Mouse (Mus musculus) limb, embryonic 14.5 days (tissue): ENCODE data around the gene Mcf2l. TPM values are rescaled to one million over a fixed set of nuclear protein-coding genes. Genes with fewer than 3 reads are reported as not detected.
A peak's percentile ranks its signal among the peaks of the same experiment; 100 is the strongest.

ENCODE experiments used
- ATAC-seq: fragments of 200-750 bp; cut with Nextera tagmentation; 2 replicates; pipeline ENCODE4 v1.8.0; 2017; ENCODE audit warnings: low read depth, moderate number of reproducible peaks, moderate TSS enrichment; ENCODE audit not compliant: low FRiP score
- DNase-seq: peaks from one replicate; pipeline ENCODE4 v3.0.0-alpha.2; 2015; ENCODE audit warnings: low spot score
- H3K27ac ChIP-seq: fragments of 300-500 bp; sonication (generic); replicated peaks from 2 replicates; pipeline ENCODE4 v1.5.1; 2014; ENCODE audit warnings: low read depth, mild to moderate bottlenecking, low read length, moderate library complexity, mixed read lengths
- H3K27me3 ChIP-seq: fragments of 300-500 bp; sonication (generic); 2 replicates; pipeline ENCODE4 v1.6.1; 2014; ENCODE audit warnings: low read length, mixed read lengths; ENCODE audit not compliant: control insufficient read depth, insufficient read depth
- H3K36me3 ChIP-seq: fragments of 300-500 bp; sonication (generic); 2 replicates; pipeline ENCODE4 v1.6.1; 2014; ENCODE audit warnings: mild to moderate bottlenecking, low read length, moderate library complexity, mixed read lengths; ENCODE audit not compliant: control insufficient read depth, insufficient read depth
- H3K4me1 ChIP-seq: fragments of 300-500 bp; sonication (generic); 2 replicates; pipeline ENCODE4 v1.6.1; 2014; ENCODE audit warnings: antibody characterized with exemption, low read length, mixed read lengths; ENCODE audit not compliant: control insufficient read depth, insufficient read depth
- H3K4me2 ChIP-seq: fragments of 300-500 bp; sonication (generic); replicated peaks from 2 replicates; pipeline ENCODE4 v1.6.1; 2014; ENCODE audit warnings: low read depth, mild to moderate bottlenecking, low read length, moderate library complexity; ENCODE audit not compliant: severe bottlenecking
- H3K4me3 ChIP-seq: fragments of 300-500 bp; sonication (generic); replicated peaks from 2 replicates; pipeline ENCODE4 v1.5.1; 2014; ENCODE audit warnings: low read length
- H3K9ac ChIP-seq: fragments of 300-500 bp; sonication (generic); 2 replicates; pipeline ENCODE4 v1.6.1; 2014; ENCODE audit warnings: mild to moderate bottlenecking, low read depth, low read length, moderate library complexity; ENCODE audit not compliant: severe bottlenecking
- H3K9me3 ChIP-seq: fragments of 300-500 bp; sonication (generic); 2 replicates; pipeline ENCODE4 v1.6.1; 2016; ENCODE audit warnings: low read length; ENCODE audit not compliant: control insufficient read depth
- POLR2A ChIP-seq: fragments of 200-500 bp; IDR thresholded peaks from 2 replicates; pipeline ENCODE4 v1.8.0; 2012; ENCODE audit warnings: inconsistent platforms, mild to moderate bottlenecking, moderate library complexity, borderline replicate concordance; ENCODE audit not compliant: insufficient read depth, insufficient read length; ENCODE audit errors: extremely low read depth
- WGBS: fragments of 180-500 bp; shearing (Covaris S2); extraction: QIAGEN DNeasy Blood & Tissue Kit; methylation state at CpG from one replicate; pipeline ENCODE4 v1.1.7; 2014; 5-methylcytosine and 5-hydroxymethylcytosine counted together
- polyA plus RNA-seq, 2 experiments: library from polyadenylated mRNA; depleted of rRNA in 1 of 2; stranded (reverse) in 1 of 2; unstranded in 1 of 2; fragments of >200 nt; fragmentation: Nextera tagmentation in 1 of 2; extraction: Ambion mirVana in 1 of 2; gene quantifications; 2 replicates each; pipeline versions ENCODE4 v1.2.1 to v1.2.3; 2012 to 2014

Gene Mcf2l
- polyA plus RNA-seq, 2 experiments, result 11.5 to 14.9 TPM

GRCm38 (mm10) chr8:12863608-12864007 lies 10.0 kb upstream of the Mcf2l start:
- no peak overlapping the region for H3K4me3 ChIP-seq
- WGBS, result 81% methylated on average over 14 of the region's 14 CpGs
- no peaks in the 10 kb centered on the region for H3K9me3 ChIP-seq
- H3K27me3 ChIP-seq, result no peaks in the 10 kb centered on the region
- no peak overlapping the region for H3K27ac ChIP-seq
- no peak for TF ChIP-seq POLR2A
- peaks cover 57% of the 10 kb centered on the region for H3K36me3 ChIP-seq
- no peak overlapping the region for H3K9ac ChIP-seq
- H3K4me2 ChIP-seq, result no peak overlapping the region
- no peaks in the 10 kb centered on the region for H3K4me1 ChIP-seq
- DNase-seq (no peak), ATAC-seq (no peak)

DNA sequence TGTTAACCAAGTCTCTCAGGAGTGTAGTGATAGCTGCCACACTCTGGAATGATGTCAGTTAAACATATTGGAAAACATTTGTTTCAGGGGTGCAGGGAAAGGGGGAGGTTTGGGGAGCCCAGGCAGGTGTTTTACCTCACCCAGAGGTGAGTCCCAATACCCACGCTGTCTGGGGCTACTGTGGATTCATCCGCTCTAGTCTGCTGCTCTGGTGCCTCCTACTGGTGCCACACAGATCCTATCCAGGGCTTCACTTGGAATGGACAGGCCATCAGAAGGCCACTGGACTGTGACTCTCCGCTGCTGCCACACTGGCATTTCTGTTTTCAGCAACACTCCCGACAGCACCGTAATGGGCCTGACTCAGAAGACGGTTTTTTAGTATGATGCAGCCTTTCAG lies 7.8 kb upstream of the Mcf2l start:
- no peak for TF ChIP-seq POLR2A
- Histone ChIP-seq H3K4me2 (no peak overlapping the region), H3K27ac (no peak overlapping the region), H3K36me3 (peaks cover 43% of the 10 kb centered on the region), H3K27me3 (no peaks in the 10 kb centered on the region), H3K4me1 (no peaks in the 10 kb centered on the region), H3K9me3 (no peaks in the 10 kb centered on the region), H3K9ac (no peak overlapping the region), H3K4me3 (no peak overlapping the region)
- ATAC-seq (no peak), DNase-seq (no peak)
- 73% methylated on average over 6 of the region's 6 CpGs for WGBS

- WGBS, result 66% methylated on average over 3 of the region's 3 CpGs
Measured at GRCm38 (mm10) chr8:12869661-12870060, 3.9 kb upstream of the Mcf2l start.

GRCm38 (mm10) chr8:12870656-12871055 lies 3.0 kb upstream of the Mcf2l start:
- TF ChIP-seq POLR2A, result no peak
- Histone ChIP-seq H3K36me3 (peaks cover 6% of the 10 kb centered on the region; the same call in 1 of the 2 replicates), H3K4me1 (peaks cover 3% of the 10 kb centered on the region), H3K27ac (no peak overlapping the region), H3K27me3 (peaks cover 8% of the 10 kb centered on the region; the same call in 1 of the 2 replicates), H3K9ac (no peak overlapping the region), H3K4me3 (no peak overlapping the region), H3K4me2 (no peak overlapping the region), H3K9me3 (no peaks in the 10 kb centered on the region)
- 84% methylated on average over 5 of the region's 5 CpGs for WGBS
- DNase-seq, result no peak
- no peak for ATAC-seq

More at GRCm38 (mm10) chr8:12869661-12870060, 3.9 kb upstream of the Mcf2l start:
- H3K9me3 ChIP-seq, result no peaks in the 10 kb centered on the region
- peaks cover 6% of the 10 kb centered on the region; the same call in 1 of the 2 replicates for H3K27me3 ChIP-seq
- ATAC-seq (no peak), DNase-seq (no peak)
- peaks cover 3% of the 10 kb centered on the region for H3K4me1 ChIP-seq
- H3K27ac ChIP-seq, result no peak overlapping the region
- H3K4me3 ChIP-seq, result no peak overlapping the region
- TF ChIP-seq POLR2A, result no peak
- peaks cover 13% of the 10 kb centered on the region; the same call in 1 of the 2 replicates for H3K36me3 ChIP-seq
- H3K4me2 ChIP-seq, result no peak overlapping the region
- no peak overlapping the region for H3K9ac ChIP-seq

DNA sequence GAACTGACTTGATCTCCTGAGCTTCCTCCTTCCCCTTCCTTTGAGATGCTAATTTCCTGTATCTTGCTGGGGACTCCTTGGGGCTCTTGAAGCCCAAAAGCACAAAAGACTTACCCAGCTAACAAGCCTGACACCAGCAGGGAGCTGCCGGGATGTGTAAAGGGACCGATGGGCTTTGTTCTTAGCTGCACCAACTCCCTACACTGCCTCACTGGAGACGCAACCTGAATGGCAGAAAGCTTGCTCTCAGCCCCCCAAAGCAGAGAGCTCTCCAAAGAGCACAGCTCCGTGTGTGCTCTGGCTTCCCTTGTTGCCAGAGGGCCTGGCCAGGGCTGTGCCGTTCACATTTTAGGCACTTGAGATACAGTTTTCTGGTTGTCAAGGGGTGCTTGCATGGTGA lies 2.1 kb upstream of the Mcf2l start:
- no peak for DNase-seq
- no peaks in the 10 kb centered on the region for H3K36me3 ChIP-seq
- 4% methylated on average over 5 of the region's 5 CpGs for WGBS
- no peak for TF ChIP-seq POLR2A
- no peaks in the 10 kb centered on the region for H3K9me3 ChIP-seq
- no peak overlapping the region for H3K4me2 ChIP-seq
- no peak overlapping the region for H3K4me3 ChIP-seq
- H3K4me1 ChIP-seq, result peaks cover 3% of the 10 kb centered on the region
- H3K27ac ChIP-seq, result no peak overlapping the region
- H3K27me3 ChIP-seq, result peaks cover 8% of the 10 kb centered on the region; the same call in 1 of the 2 replicates
- H3K9ac ChIP-seq, result no peak overlapping the region
- ATAC-seq, result no peak

DNA sequence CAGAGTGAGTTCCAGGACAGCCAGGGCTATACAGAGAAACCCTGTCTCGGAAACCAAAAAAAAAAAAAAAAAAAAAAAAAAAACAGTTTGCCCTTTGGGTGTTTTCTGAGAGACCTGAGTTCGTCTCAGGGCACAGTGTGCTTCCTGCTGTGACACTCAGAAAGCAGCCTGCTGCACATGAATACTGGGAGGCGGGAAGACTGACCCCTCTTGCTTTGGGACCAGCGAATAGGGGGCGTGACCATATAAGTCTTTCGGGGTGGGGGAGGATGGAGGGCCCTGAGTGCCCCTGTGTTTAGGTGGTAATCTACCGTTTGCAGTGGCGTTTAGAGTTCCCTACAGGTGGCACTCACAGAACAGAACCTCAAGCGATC lies 636 bp upstream of the Mcf2l start:
- peaks cover 3% of the 10 kb centered on the region for H3K4me1 ChIP-seq
- no peak for ATAC-seq
- H3K4me3 ChIP-seq, result peak overlapping the region; percentile 38
- no peaks in the 10 kb centered on the region for H3K9me3 ChIP-seq
- DNase-seq, result no peak
- H3K36me3 ChIP-seq, result no peaks in the 10 kb centered on the region
- peak overlapping the region; percentile 55 for H3K4me2 ChIP-seq
- WGBS, result 13% methylated on average over 9 of the region's 9 CpGs
- TF ChIP-seq POLR2A, result no peak
- peaks cover 8% of the 10 kb centered on the region; the same call in 1 of the 2 replicates for H3K27me3 ChIP-seq
- 0 out of 2 replicates have a peak overlapping the region, but pooled peaks have one; percentile 13 for H3K9ac ChIP-seq
- no peak overlapping the region for H3K27ac ChIP-seq
